Comparison of ENCODE assay signal across 28 mouse cellular contexts in the genomic region with DNA sequence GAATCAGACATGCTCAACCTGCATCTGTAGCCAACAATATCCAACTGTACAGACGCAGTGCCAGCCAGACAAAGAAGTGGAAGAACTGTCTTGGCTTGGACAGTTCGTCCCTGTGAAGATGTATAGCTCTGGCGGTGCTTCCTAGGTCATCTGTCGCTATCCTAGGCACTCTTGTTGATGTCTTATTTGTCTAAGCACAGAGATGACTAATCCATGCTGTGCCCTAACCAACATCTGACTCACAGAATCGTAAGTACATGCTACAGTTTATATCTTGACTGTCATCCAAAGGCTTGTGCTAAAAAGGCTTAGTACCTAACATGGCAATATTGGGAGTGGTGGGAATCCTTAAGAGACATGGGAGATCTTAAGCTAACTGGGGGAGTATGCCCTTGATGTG. TPM values are rescaled to one million over a fixed set of nuclear protein-coding genes. Genes with fewer than 3 reads are reported as not detected.
DNase-seq lines count a peak whose midpoint lies in the region; ATAC-seq and TF ChIP-seq lines count a peak whose summit lies in the region.
"Had no signal": no experiment of that assay in that cellular context is flagged by ENCODE, and none has a peak within 500 bp of the region (broad histone marks: within the 10 kb centered on the region; RNA-seq: fewer than 3 reads in every experiment).

No protein-coding gene starts in this region.

- DNase-seq in 416B (ENCODE audit: low read depth) (peak; percentile 58), NIH3T3 (ENCODE audit: low read depth) (peak; percentile 68)
- DNase-seq in testis, postnatal 10 days (ENCODE audit: low spot score): no peak
- no peak for DNase-seq in urinary bladder, adult 2 months (ENCODE audit: low spot score)
- DNase-seq: adrenal gland, postnatal 10 days; adrenal gland, postnatal 36 days; cerebellum, adult 11 months; cerebellum, adult 2 months; cerebellum, adult 9-11 months; cerebellum, postnatal 36 days; embryo, embryonic 11 days; gastrocnemius, postnatal 10 days; gastrocnemius, postnatal 36 days; heart, adult 11 months had no signal

- no peak overlapping the region for H3K27ac ChIP-seq in kidney, embryonic 14.5 days (ENCODE audit: low read depth, low read length)
- H3K27ac ChIP-seq: embryonic facial prominence, embryonic 10.5 days; embryonic facial prominence, embryonic 13.5 days; forebrain, embryonic 10.5 days; forebrain, embryonic 13.5 days; hindbrain, embryonic 12.5 days; hindbrain, embryonic 15.5 days had no signal

- H3K79me2 ChIP-seq in myocyte (ENCODE audit: control insufficient read depth, insufficient read depth): no peaks in the 10 kb centered on the region

- no peaks in the 10 kb centered on the region for H3K4me1 ChIP-seq in kidney, embryonic 14.5 days (ENCODE audit: control insufficient read depth, insufficient read depth, low read length)
- H3K4me1 ChIP-seq: embryonic facial prominence, embryonic 10.5 days; embryonic facial prominence, embryonic 13.5 days; forebrain, embryonic 10.5 days; forebrain, embryonic 13.5 days; hindbrain, embryonic 12.5 days; hindbrain, embryonic 15.5 days had no signal

- no peak overlapping the region for H3ac ChIP-seq in myocyte (ENCODE audit: control insufficient read depth, insufficient read length)

- H3K9me3 ChIP-seq in kidney, embryonic 14.5 days (ENCODE audit: control insufficient read depth, low read length): peaks cover 5% of the 10 kb centered on the region; the same call in 1 of the 2 replicates
- H3K9me3 ChIP-seq: embryonic facial prominence, embryonic 10.5 days; forebrain, embryonic 13.5 days; G1E; hindbrain, embryonic 12.5 days; hindbrain, embryonic 15.5 days had no signal

- H3K27me3 ChIP-seq in myocyte (ENCODE audit: control insufficient read depth, insufficient read depth, insufficient read length): no peaks in the 10 kb centered on the region
- no peaks in the 10 kb centered on the region; the same call in 1 of the 2 replicates for H3K27me3 ChIP-seq in kidney, embryonic 14.5 days (ENCODE audit: control insufficient read depth, insufficient read depth, low read length)
- H3K27me3 ChIP-seq: hindbrain, embryonic 15.5 days had no signal

- H3K9ac ChIP-seq in kidney, embryonic 14.5 days (ENCODE audit: low read depth, low read length): no peak overlapping the region
- H3K9ac ChIP-seq: embryonic facial prominence, embryonic 13.5 days; forebrain, embryonic 13.5 days; hindbrain, embryonic 12.5 days; hindbrain, embryonic 15.5 days had no signal

- WGBS in kidney, embryonic 14.5 days: 79% methylated on average over 5 of the region's 5 CpGs

- TF ChIP-seq POLR2A in myocyte (IDR thresholded peaks at IDR 0.05; ENCODE audit: insufficient read length, low read depth): no peak

- ATAC-seq in kidney, embryonic 14.5 days (ENCODE audit: low FRiP score, low TSS enrichment): no peak
- ATAC-seq: activated CD4-positive, CD25-positive, alpha-beta regulatory T cell, adult 4 months; forebrain, embryonic 13.5 days; forebrain, embryonic 16.5 days; intestine, postnatal 0 days had no signal

- peak overlapping the region; percentile 46 for H3K4me2 ChIP-seq in myocyte (ENCODE audit: low read depth)
- H3K4me2 ChIP-seq in kidney, embryonic 14.5 days (replicated peaks; ENCODE audit: low read depth, low read length): no peak overlapping the region
- H3K4me2 ChIP-seq: embryonic facial prominence, embryonic 13.5 days; forebrain, embryonic 13.5 days; heart, embryonic 11.5 days; hindbrain, embryonic 12.5 days; hindbrain, embryonic 15.5 days had no signal

- H3K36me3 ChIP-seq in myocyte (ENCODE audit: control insufficient read depth, insufficient read depth): no peaks in the 10 kb centered on the region
- no peaks in the 10 kb centered on the region for H3K36me3 ChIP-seq in kidney, embryonic 14.5 days (ENCODE audit: control insufficient read depth, insufficient read depth, low read length)
- H3K36me3 ChIP-seq: embryonic facial prominence, embryonic 10.5 days; embryonic facial prominence, embryonic 13.5 days; forebrain, embryonic 10.5 days; G1E; hindbrain, embryonic 12.5 days; hindbrain, embryonic 15.5 days had no signal

- no peak overlapping the region for H3K4me3 ChIP-seq in myocyte
- H3K4me3 ChIP-seq in kidney, embryonic 14.5 days (ENCODE audit: low read length): no peak overlapping the region
- H3K4me3 ChIP-seq: embryonic facial prominence, embryonic 10.5 days; embryonic facial prominence, embryonic 13.5 days; erythroblast, embryonic 14.5 days; forebrain, embryonic 10.5 days; forebrain, embryonic 13.5 days; hindbrain, embryonic 12.5 days; hindbrain, embryonic 15.5 days had no signal

TF ChIP-seq in myocyte, 11 proteins besides CTCF, POLR2A, EP300 and RAD21:
- TF ChIP-seq USF1 (IDR thresholded peaks at IDR 0.05; ENCODE audit: low read depth): no peak
- TF ChIP-seq REST (IDR thresholded peaks at IDR 0.05; ENCODE audit: insufficient read depth, insufficient read length): no peak

RNA-seq across cellular contexts. Expression of a gene that starts 26.2 kb away (rescaled TPM):
- 28.2 TPM for polyA plus RNA-seq in myocyte (2012; fragmentation: generic; extraction: Trizol)
- 16.2 and 20.3 TPM in 2 replicates for polyA plus RNA-seq in urinary bladder, adult 2 months (2012; rRNA removed)
- polyA plus RNA-seq in kidney, embryonic 14.5 days (2014; fragmentation: Nextera tagmentation; extraction: Ambion mirVana): 18.2 and 23.7 TPM in 2 replicates

Comparison
In these comparisons a context has a peak if more than half of its experiments do, and no peak if none do; other contexts are left out.
1. DNase-seq: peak in 416B (single experiment) and NIH3T3 (single experiment); none in testis, postnatal 10 days (single experiment) and urinary bladder, adult 2 months (single experiment).